Mouse (Mus musculus) lung, embryonic 14.5 days (tissue): ENCODE measurements at regions not wholly inside any gene's neighbourhood (a gene's known extent, or its start where the extent isn't known, plus 50 kb on each side); places are given as distances from the start of the nearest gene placed in this dataset.

Experiments used
- ATAC-seq: fragments of 200-750 bp; cut with Nextera tagmentation; 2 replicates; pipeline ENCODE4 v1.8.0; 2017; ENCODE audit warnings: mild to moderate bottlenecking, moderate TSS enrichment, moderate library complexity; ENCODE audit not compliant: insufficient read depth
- DNase-seq: peaks from one replicate; pipeline ENCODE4 v3.0.0-alpha.2; 2015
- H3K27ac ChIP-seq: fragments of 300-500 bp; sonication (generic); 2 replicates; pipeline ENCODE4 v1.5.1; 2014; ENCODE audit warnings: low read depth, mild to moderate bottlenecking, moderate library complexity
- H3K27me3 ChIP-seq: fragments of 300-500 bp; sonication (generic); 2 replicates; pipeline ENCODE4 v1.6.1; 2014; ENCODE audit warnings: low read length, control low read depth; ENCODE audit not compliant: insufficient read depth
- H3K36me3 ChIP-seq: fragments of 300-500 bp; sonication (generic); 2 replicates; pipeline ENCODE4 v1.6.1; 2014; ENCODE audit warnings: control low read depth; ENCODE audit not compliant: insufficient read depth
- H3K4me1 ChIP-seq: fragments of 300-500 bp; sonication (generic); 2 replicates; pipeline ENCODE4 v1.6.1; 2014; ENCODE audit warnings: antibody characterized with exemption, control low read depth; ENCODE audit not compliant: insufficient read depth
- H3K4me2 ChIP-seq: fragments of 300-500 bp; sonication (generic); 2 replicates; pipeline ENCODE4 v1.6.1; 2014; ENCODE audit warnings: mild to moderate bottlenecking
- H3K4me3 ChIP-seq: fragments of 300-500 bp; sonication (generic); 2 replicates; pipeline ENCODE4 v1.5.1; 2014; ENCODE audit warnings: low read depth, low read length
- H3K9ac ChIP-seq: fragments of 300-500 bp; sonication (generic); 2 replicates; pipeline ENCODE4 v1.6.1; 2014
- H3K9me3 ChIP-seq: fragments of 300-500 bp; sonication (generic); 2 replicates; pipeline ENCODE4 v1.6.1; 2016; ENCODE audit warnings: low read depth, low read length, control low read depth
- CTCF ChIP-seq: IDR thresholded peaks from 2 replicates; pipeline ENCODE4 v1.5.1; 2016; ENCODE audit warnings: antibody characterized with exemption, low read depth
- WGBS: fragments of 180-500 bp; shearing (Covaris S2); extraction: QIAGEN DNeasy Blood & Tissue Kit; methylation state at CpG from one replicate; pipeline ENCODE4 v1.1.7; 2014; 5-methylcytosine and 5-hydroxymethylcytosine counted together

DNA sequence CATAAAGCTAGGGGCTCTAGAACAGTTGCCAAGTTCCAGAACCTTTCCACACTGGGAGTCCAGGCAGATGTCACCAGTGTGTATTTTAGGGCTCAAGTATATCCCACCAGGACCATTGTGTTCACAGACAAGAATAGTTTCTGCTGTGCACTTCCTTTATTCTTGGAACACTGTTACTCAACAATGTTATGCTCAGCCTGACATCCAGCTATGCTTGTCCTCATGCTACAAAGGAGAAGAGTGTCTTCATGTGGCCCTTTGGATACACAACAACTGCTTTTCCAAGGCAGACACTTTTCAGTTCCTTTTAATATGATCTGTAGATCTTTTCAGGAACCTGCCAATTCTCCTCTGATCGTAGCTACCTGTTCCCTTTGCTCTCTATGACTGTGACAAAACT lies 270.4 kb upstream of the Dab2 start:
- Histone ChIP-seq H3K27me3 (no peaks in the 10 kb centered on the region), H3K27ac (no peak overlapping the region), H3K4me3 (no peak overlapping the region), H3K36me3 (no peaks in the 10 kb centered on the region), H3K4me2 (no peak overlapping the region), H3K9ac (no peak overlapping the region), H3K4me1 (no peaks in the 10 kb centered on the region), H3K9me3 (no peaks in the 10 kb centered on the region)
- 86% methylated on average over 1 of the region's 1 CpGs for WGBS
- ATAC-seq = no peak
- no peak for DNase-seq
- no peak for TF ChIP-seq CTCF

- no peaks in the 10 kb centered on the region for H3K4me1 ChIP-seq
- TF ChIP-seq CTCF = no peak
- DNase-seq (no peak), ATAC-seq (no peak)
- WGBS = 69% methylated on average over 5 of the region's 5 CpGs
- no peaks in the 10 kb centered on the region for H3K36me3 ChIP-seq
- H3K9me3 ChIP-seq = no peaks in the 10 kb centered on the region
- H3K27ac ChIP-seq = no peak overlapping the region
- no peak overlapping the region for H3K9ac ChIP-seq
- no peak overlapping the region for H3K4me3 ChIP-seq
- no peaks in the 10 kb centered on the region for H3K27me3 ChIP-seq
- H3K4me2 ChIP-seq = no peak overlapping the region
Measured at GRCm38 (mm10) chr15:6030396-6030795, 269.2 kb upstream of the Dab2 start.

- no peak for DNase-seq
- 84% methylated on average over 4 of the region's 4 CpGs for WGBS
- H3K4me2 ChIP-seq = no peak overlapping the region
- no peak overlapping the region for H3K27ac ChIP-seq
- ATAC-seq = no peak
- no peak overlapping the region for H3K9ac ChIP-seq
- no peaks in the 10 kb centered on the region for H3K9me3 ChIP-seq
- no peak for TF ChIP-seq CTCF
- H3K36me3 ChIP-seq = no peaks in the 10 kb centered on the region
- no peak overlapping the region for H3K4me3 ChIP-seq
- H3K27me3 ChIP-seq = no peaks in the 10 kb centered on the region
- no peaks in the 10 kb centered on the region for H3K4me1 ChIP-seq
Measured at GRCm38 (mm10) chr15:6034156-6034555, 265.4 kb upstream of the Dab2 start.

DNA sequence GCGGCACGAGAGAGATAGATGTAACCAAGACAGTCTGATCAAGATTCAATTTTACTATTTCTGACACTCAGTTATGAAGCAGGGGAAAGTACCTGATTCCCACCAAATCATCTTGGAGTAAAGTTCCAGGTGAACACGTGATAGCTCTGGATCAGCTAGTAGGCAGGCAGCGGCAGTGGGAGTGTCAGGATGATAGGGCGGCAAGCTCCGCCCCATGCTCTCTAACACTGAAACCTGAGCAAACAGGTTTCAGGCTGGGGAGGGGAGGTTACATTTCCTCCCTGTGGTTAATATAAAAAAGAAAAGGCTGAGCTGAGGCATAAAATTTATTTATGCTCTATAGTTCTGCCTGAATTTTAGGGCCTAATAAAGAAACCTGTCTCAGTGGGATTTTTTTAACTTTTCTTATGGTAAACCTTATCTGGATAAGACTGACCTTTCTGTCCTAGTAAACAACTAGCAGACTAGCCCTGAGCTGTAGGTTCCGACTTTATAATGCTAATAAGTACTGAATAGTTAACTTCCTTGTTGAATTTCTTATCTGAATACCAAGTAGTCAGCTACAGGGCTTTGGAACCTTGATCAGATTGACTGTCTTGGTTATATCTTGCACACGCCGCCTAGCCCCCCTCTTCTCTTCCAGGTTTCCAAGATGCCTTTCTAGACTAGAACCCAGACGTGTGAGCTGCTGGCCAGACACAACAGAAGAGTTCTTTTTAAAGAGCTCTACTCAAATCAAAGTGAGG lies 254.9 kb upstream of the Dab2 start:
- Histone ChIP-seq H3K27ac (no peak overlapping the region), H3K9ac (no peak overlapping the region), H3K4me3 (no peak overlapping the region), H3K4me2 (no peak overlapping the region), H3K9me3 (no peaks in the 10 kb centered on the region), H3K27me3 (no peaks in the 10 kb centered on the region), H3K36me3 (no peaks in the 10 kb centered on the region), H3K4me1 (no peaks in the 10 kb centered on the region)
- 43% methylated on average over 10 of the region's 10 CpGs for WGBS
- peak; percentile 7 for DNase-seq
- TF ChIP-seq CTCF = no peak
- ATAC-seq = no peak

DNA sequence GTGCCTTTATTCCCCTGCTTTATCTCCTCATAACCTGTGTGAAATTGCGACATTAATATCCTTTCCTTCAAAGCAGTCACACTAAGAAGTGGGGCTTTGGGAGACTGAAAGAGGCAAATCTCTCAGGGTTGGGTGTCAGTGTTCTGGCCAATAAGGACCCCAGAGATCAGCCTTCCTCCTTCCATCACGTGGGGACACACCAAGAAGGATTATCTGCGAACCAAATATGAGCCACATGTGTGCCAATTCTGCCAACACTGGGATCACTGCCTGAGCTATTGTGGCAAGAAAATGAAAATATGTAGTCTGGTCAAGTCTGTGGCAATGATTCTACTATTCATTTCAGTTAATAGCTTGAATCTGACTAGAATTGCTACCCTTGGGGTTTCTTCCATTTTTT lies 243.9 kb upstream of the Dab2 start:
- Histone ChIP-seq H3K4me2 (no peak overlapping the region), H3K4me3 (no peak overlapping the region), H3K9me3 (no peaks in the 10 kb centered on the region), H3K36me3 (no peaks in the 10 kb centered on the region), H3K4me1 (no peaks in the 10 kb centered on the region), H3K9ac (no peak overlapping the region), H3K27ac (no peak overlapping the region), H3K27me3 (no peaks in the 10 kb centered on the region)
- no peak for DNase-seq
- ATAC-seq = no peak
- 77% methylated on average over 3 of the region's 3 CpGs for WGBS
- TF ChIP-seq CTCF = no peak

DNA sequence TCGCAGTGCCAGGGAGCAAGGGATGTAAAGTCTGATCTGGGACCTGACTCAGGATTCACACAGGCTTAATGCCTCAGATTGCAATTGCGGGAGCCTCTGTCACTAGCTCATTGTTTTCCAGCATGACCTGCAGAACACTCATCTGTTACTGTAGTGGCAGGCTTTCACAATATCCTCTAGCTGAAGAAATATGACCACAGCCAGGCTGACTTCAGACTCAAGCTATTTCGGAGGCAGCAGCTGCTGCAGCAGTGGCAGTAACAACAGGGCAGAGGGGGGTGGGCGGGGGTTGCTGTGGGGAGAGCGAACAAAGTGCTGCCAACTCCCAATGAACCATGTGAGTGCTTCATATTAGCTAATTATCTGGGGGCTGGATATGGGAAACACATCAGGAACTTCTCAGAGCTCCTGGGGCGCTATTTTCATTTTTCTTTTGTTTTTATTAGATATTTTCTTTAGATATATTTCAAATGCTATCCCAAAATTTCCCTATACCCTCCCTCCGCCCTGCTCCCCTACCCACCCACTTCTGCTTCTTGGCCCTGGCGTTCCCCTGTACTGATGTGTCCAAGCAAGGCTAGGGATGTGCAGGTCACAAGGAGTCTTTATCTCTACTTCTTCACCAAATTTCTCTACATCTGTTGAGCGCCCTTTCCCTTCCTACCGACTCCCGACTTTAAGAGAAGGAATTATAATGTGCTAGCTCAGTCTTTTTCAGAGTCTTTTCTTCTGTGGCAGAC lies 242.5 kb upstream of the Dab2 start:
- H3K27ac ChIP-seq = no peak overlapping the region
- peak; percentile 38; the same call in 1 of the 2 replicates for ATAC-seq
- H3K4me1 ChIP-seq = no peaks in the 10 kb centered on the region
- no peaks in the 10 kb centered on the region for H3K27me3 ChIP-seq
- H3K9ac ChIP-seq = no peak overlapping the region
- no peak for TF ChIP-seq CTCF
- no peaks in the 10 kb centered on the region for H3K36me3 ChIP-seq
- WGBS = 45% methylated on average over 11 of the region's 11 CpGs
- H3K9me3 ChIP-seq = no peaks in the 10 kb centered on the region
- peak; percentile 17 for DNase-seq
- H3K4me2 ChIP-seq = no peak overlapping the region
- H3K4me3 ChIP-seq = no peak overlapping the region

- H3K9me3 ChIP-seq = no peaks in the 10 kb centered on the region
- no peaks in the 10 kb centered on the region for H3K36me3 ChIP-seq
- no peak overlapping the region for H3K4me2 ChIP-seq
- no peak overlapping the region for H3K27ac ChIP-seq
- no peak for ATAC-seq
- TF ChIP-seq CTCF = no peak
- WGBS = 58% methylated on average over 2 of the region's 2 CpGs
- H3K4me1 ChIP-seq = no peaks in the 10 kb centered on the region
- H3K4me3 ChIP-seq = no peak overlapping the region
- DNase-seq = no peak
- H3K9ac ChIP-seq = no peak overlapping the region
- H3K27me3 ChIP-seq = no peaks in the 10 kb centered on the region
Measured at GRCm38 (mm10) chr15:6059361-6059760, 240.2 kb upstream of the Dab2 start.
